Mouse (Mus musculus): Measurements from ENCODE around the gene Map4k1. TPM values are rescaled to one million over a fixed set of nuclear protein-coding genes. Genes with fewer than 3 reads are reported as not detected.

Map4k1 gene
- polyA plus RNA-seq (2014; fragmentation: Nextera tagmentation; extraction: Ambion mirVana) = 6.1 and 6.9 TPM in 2 replicates

- Histone ChIP-seq H3K4me3 (ENCODE audit: low read depth, low read length) (peak within 1 kb of the TSS; percentile 78), H3K27ac (ENCODE audit: low read depth, low read length) (peak within 1 kb of the TSS; percentile 55; the same call in 1 of the 2 replicates), H3K9me3 (replicated peaks; ENCODE audit: control insufficient read depth, low read length) (no peaks in the 10 kb centered on the region), H3K27me3 (replicated peaks; ENCODE audit: control insufficient read depth, insufficient read depth, low read length) (no peaks in the 10 kb centered on the region), H3K4me2 (ENCODE audit: low read length) (peak within 1 kb of the TSS; percentile 96), H3K4me1 (ENCODE audit: control insufficient read depth, insufficient read depth, low read length) (peaks cover 9% of the 10 kb centered on the region), H3K9ac (ENCODE audit: low read length) (peak within 1 kb of the TSS; percentile 82), H3K36me3 (ENCODE audit: control insufficient read depth, insufficient read depth, low read length) (peaks cover 28% of the 10 kb centered on the region)
- WGBS = under 1% methylated on average over 36 of the region's 36 CpGs
- DNase-seq (ENCODE audit: low spot score) (peak; percentile 100), ATAC-seq (peak; percentile 98)
Observed at GRCm38 (mm10) chr7:28981651-28982273, at the start of gene Map4k1, which contains the start of gene Eif3k. Gene Map4k1 (plus strand): TSS chr7:28982050. Gene Eif3k (minus strand): TSS chr7:28981864.

- 90% methylated on average over 6 of the region's 6 CpGs for WGBS
Observed at GRCm38 (mm10) chr7:28932421-28933041, 49.3 kb upstream of the Map4k1 start.

GRCm38 (mm10) chr7:28933825-28934224 lies 48.0 kb upstream of the Map4k1 start:
- Histone ChIP-seq H3K9ac (ENCODE audit: low read length) (no peak overlapping the region), H3K27me3 (replicated peaks; ENCODE audit: control insufficient read depth, insufficient read depth, low read length) (no peaks in the 10 kb centered on the region), H3K36me3 (ENCODE audit: control insufficient read depth, insufficient read depth, low read length) (no peaks in the 10 kb centered on the region), H3K27ac (ENCODE audit: low read depth, low read length) (no peak overlapping the region), H3K4me1 (ENCODE audit: control insufficient read depth, insufficient read depth, low read length) (no peaks in the 10 kb centered on the region), H3K4me2 (ENCODE audit: low read length) (no peak overlapping the region), H3K4me3 (ENCODE audit: low read depth, low read length) (no peak overlapping the region), H3K9me3 (replicated peaks; ENCODE audit: control insufficient read depth, low read length) (no peaks in the 10 kb centered on the region)
- DNase-seq (ENCODE audit: low spot score) (no peak), ATAC-seq (no peak)
- WGBS = 96% methylated on average over 2 of the region's 2 CpGs

More at GRCm38 (mm10) chr7:28932421-28933041, 49.3 kb upstream of the Map4k1 start:
- ATAC-seq = no peak
- H3K9me3 ChIP-seq (replicated peaks; ENCODE audit: control insufficient read depth, low read length) = no peaks in the 10 kb centered on the region
- H3K9ac ChIP-seq (ENCODE audit: low read length) = no peak overlapping the region
- no peaks in the 10 kb centered on the region for H3K4me1 ChIP-seq (ENCODE audit: control insufficient read depth, insufficient read depth, low read length)
- no peak overlapping the region for H3K27ac ChIP-seq (ENCODE audit: low read depth, low read length)
- H3K4me3 ChIP-seq (ENCODE audit: low read depth, low read length) = no peak overlapping the region
- H3K4me2 ChIP-seq (ENCODE audit: low read length) = no peak overlapping the region
- DNase-seq (ENCODE audit: low spot score) = no peak
- H3K36me3 ChIP-seq (ENCODE audit: control insufficient read depth, insufficient read depth, low read length) = no peaks in the 10 kb centered on the region
- H3K27me3 ChIP-seq (replicated peaks; ENCODE audit: control insufficient read depth, insufficient read depth, low read length) = no peaks in the 10 kb centered on the region

GRCm38 (mm10) chr7:28936787-28937186 lies 45.1 kb upstream of the Map4k1 start:
- Histone ChIP-seq H3K4me1 (ENCODE audit: control insufficient read depth, insufficient read depth, low read length) (no peaks in the 10 kb centered on the region), H3K4me3 (ENCODE audit: low read depth, low read length) (no peak overlapping the region), H3K4me2 (ENCODE audit: low read length) (no peak overlapping the region), H3K9me3 (replicated peaks; ENCODE audit: control insufficient read depth, low read length) (no peaks in the 10 kb centered on the region), H3K9ac (ENCODE audit: low read length) (no peak overlapping the region), H3K27me3 (replicated peaks; ENCODE audit: control insufficient read depth, insufficient read depth, low read length) (no peaks in the 10 kb centered on the region), H3K36me3 (ENCODE audit: control insufficient read depth, insufficient read depth, low read length) (no peaks in the 10 kb centered on the region), H3K27ac (ENCODE audit: low read depth, low read length) (no peak overlapping the region; the same call in 1 of the 2 replicates)
- DNase-seq (ENCODE audit: low spot score) (no peak), ATAC-seq (no peak)
- WGBS = 68% methylated on average over 4 of the region's 4 CpGs

- H3K27me3 ChIP-seq (replicated peaks; ENCODE audit: control insufficient read depth, insufficient read depth, low read length) = no peaks in the 10 kb centered on the region
- no peak overlapping the region for H3K27ac ChIP-seq (ENCODE audit: low read depth, low read length)
- WGBS = 50% methylated on average over 4 of the region's 4 CpGs
- no peak overlapping the region for H3K9ac ChIP-seq (ENCODE audit: low read length)
- H3K4me2 ChIP-seq (ENCODE audit: low read length) = no peak overlapping the region
- DNase-seq (ENCODE audit: low spot score) (no peak), ATAC-seq (no peak)
- H3K4me1 ChIP-seq (ENCODE audit: control insufficient read depth, insufficient read depth, low read length) = no peaks in the 10 kb centered on the region
- no peak overlapping the region for H3K4me3 ChIP-seq (ENCODE audit: low read depth, low read length)
- 0 out of 2 replicates have a peak, but pooled peaks cover 3% of the 10 kb centered on the region for H3K36me3 ChIP-seq (ENCODE audit: control insufficient read depth, insufficient read depth, low read length)
- no peaks in the 10 kb centered on the region for H3K9me3 ChIP-seq (replicated peaks; ENCODE audit: control insufficient read depth, low read length)
Observed at GRCm38 (mm10) chr7:28938654-28939053, 43.2 kb upstream of the Map4k1 start.

- H3K9me3 ChIP-seq (replicated peaks; ENCODE audit: control insufficient read depth, low read length) = no peaks in the 10 kb centered on the region
- 0 out of 2 replicates have a peak, but pooled peaks cover 3% of the 10 kb centered on the region for H3K36me3 ChIP-seq (ENCODE audit: control insufficient read depth, insufficient read depth, low read length)
- H3K27me3 ChIP-seq (replicated peaks; ENCODE audit: control insufficient read depth, insufficient read depth, low read length) = no peaks in the 10 kb centered on the region
- DNase-seq (ENCODE audit: low spot score) (no peak), ATAC-seq (no peak)
- no peak overlapping the region for H3K4me2 ChIP-seq (ENCODE audit: low read length)
- H3K4me3 ChIP-seq (ENCODE audit: low read depth, low read length) = no peak overlapping the region
- 90% methylated on average over 7 of the region's 7 CpGs for WGBS
- no peak overlapping the region for H3K9ac ChIP-seq (ENCODE audit: low read length)
- H3K4me1 ChIP-seq (ENCODE audit: control insufficient read depth, insufficient read depth, low read length) = no peaks in the 10 kb centered on the region
- H3K27ac ChIP-seq (ENCODE audit: low read depth, low read length) = no peak overlapping the region
Observed at GRCm38 (mm10) chr7:28939418-28940183, 42.2 kb upstream of the Map4k1 start.

GRCm38 (mm10) chr7:28941129-28941528 lies 40.7 kb upstream of the Map4k1 start:
- Histone ChIP-seq H3K9ac (ENCODE audit: low read length) (no peak overlapping the region), H3K4me1 (ENCODE audit: control insufficient read depth, insufficient read depth, low read length) (peaks cover 14% of the 10 kb centered on the region), H3K27me3 (replicated peaks; ENCODE audit: control insufficient read depth, insufficient read depth, low read length) (no peaks in the 10 kb centered on the region), H3K4me3 (ENCODE audit: low read depth, low read length) (no peak overlapping the region), H3K9me3 (replicated peaks; ENCODE audit: control insufficient read depth, low read length) (no peaks in the 10 kb centered on the region), H3K36me3 (ENCODE audit: control insufficient read depth, insufficient read depth, low read length) (0 out of 2 replicates have a peak, but pooled peaks cover 3% of the 10 kb centered on the region), H3K27ac (ENCODE audit: low read depth, low read length) (no peak overlapping the region), H3K4me2 (ENCODE audit: low read length) (no peak overlapping the region)
- WGBS = 87% methylated on average over 4 of the region's 4 CpGs
- no peak for ATAC-seq
- no peak for DNase-seq (ENCODE audit: low spot score)

- Histone ChIP-seq H3K4me1 (ENCODE audit: control insufficient read depth, insufficient read depth, low read length) (peaks cover 17% of the 10 kb centered on the region), H3K9ac (ENCODE audit: low read length) (no peak overlapping the region), H3K27me3 (replicated peaks; ENCODE audit: control insufficient read depth, insufficient read depth, low read length) (no peaks in the 10 kb centered on the region), H3K4me2 (ENCODE audit: low read length) (no peak overlapping the region), H3K36me3 (ENCODE audit: control insufficient read depth, insufficient read depth, low read length) (0 out of 2 replicates have a peak, but pooled peaks cover 3% of the 10 kb centered on the region), H3K9me3 (replicated peaks; ENCODE audit: control insufficient read depth, low read length) (no peaks in the 10 kb centered on the region), H3K27ac (ENCODE audit: low read depth, low read length) (no peak overlapping the region), H3K4me3 (ENCODE audit: low read depth, low read length) (no peak overlapping the region)
- DNase-seq (ENCODE audit: low spot score) = no peak
- ATAC-seq = no peak
- WGBS = 89% methylated on average over 4 of the region's 4 CpGs
Observed at GRCm38 (mm10) chr7:28941542-28941941, 40.3 kb upstream of the Map4k1 start.

Measured in forebrain, embryonic 14.5 days (tissue).